Mouse (Mus musculus): ENCODE measurements around the gene Tkfc. TPM values are rescaled to one million over a fixed set of nuclear protein-coding genes. Genes with fewer than 3 reads are reported as not detected.

The Tkfc gene
- polyA plus RNA-seq, 1 experiment from 2014 or later, result 24.5 TPM

GRCm38 (mm10) chr19:10580102-10580501 is 25.4 kb downstream of the Tkfc start:
- H3K4me1 ChIP-seq (ENCODE audit: control insufficient read depth, insufficient read depth, low read length), result peaks cover 5% of the 10 kb centered on the region; the same call in 1 of the 2 replicates

GRCm38 (mm10) chr19:10576690-10577561 is 28.5 kb downstream of the Tkfc start, which contains the start of the genes Cyb561a3 and Tmem138:
Cyb561a3 (plus strand) TSS chr19:10577172.
Tmem138 (minus strand) TSS chr19:10577362.
- Histone ChIP-seq H3K4me2 (ENCODE audit: low read depth, severe bottlenecking) (peak within 1 kb of the TSS; percentile 79), H3K9me3 (ENCODE audit: control insufficient read depth, low read length) (no peaks in the 10 kb centered on the region), H3K4me3 (ENCODE audit: low read depth, low read length) (peak within 1 kb of the TSS; percentile 62), H3K9ac (ENCODE audit: low read length) (peak within 1 kb of the TSS; percentile 76), H3K27me3 (ENCODE audit: control insufficient read depth, insufficient read depth, low read length) (no peaks in the 10 kb centered on the region), H3K27ac (replicated peaks; ENCODE audit: low read depth, low read length) (peak within 1 kb of the TSS; percentile 63), H3K36me3 (ENCODE audit: control insufficient read depth, insufficient read depth, low read length) (peaks cover 4% of the 10 kb centered on the region; the same call in 1 of the 2 replicates), H3K4me1 (ENCODE audit: control insufficient read depth, insufficient read depth, low read length) (peaks cover 5% of the 10 kb centered on the region; the same call in 1 of the 2 replicates)
- WGBS, result under 1% methylated on average over 44 of the region's 44 CpGs
- ATAC-seq (ENCODE audit: insufficient number of reproducible peaks, low FRiP score, low TSS enrichment, low read depth), result peak; percentile 95
- peak; percentile 95 for DNase-seq (ENCODE audit: low spot score)

More at GRCm38 (mm10) chr19:10580102-10580501, 25.4 kb downstream of the Tkfc start:
- Histone ChIP-seq H3K9me3 (ENCODE audit: control insufficient read depth, low read length) (no peaks in the 10 kb centered on the region), H3K9ac (ENCODE audit: low read length) (no peak overlapping the region), H3K27ac (replicated peaks; ENCODE audit: low read depth, low read length) (no peak overlapping the region), H3K4me2 (ENCODE audit: low read depth, severe bottlenecking) (no peak overlapping the region), H3K36me3 (ENCODE audit: control insufficient read depth, insufficient read depth, low read length) (no peaks in the 10 kb centered on the region), H3K4me3 (ENCODE audit: low read depth, low read length) (no peak overlapping the region), H3K27me3 (ENCODE audit: control insufficient read depth, insufficient read depth, low read length) (no peaks in the 10 kb centered on the region)
- WGBS, result 75% methylated on average over 3 of the region's 3 CpGs
- DNase-seq (ENCODE audit: low spot score), result no peak
- no peak for ATAC-seq (ENCODE audit: insufficient number of reproducible peaks, low FRiP score, low TSS enrichment, low read depth)

GRCm38 (mm10) chr19:10569627-10570026 is 35.8 kb downstream of the Tkfc start:
- no peak for DNase-seq (ENCODE audit: low spot score)
- no peak for ATAC-seq (ENCODE audit: insufficient number of reproducible peaks, low FRiP score, low TSS enrichment, low read depth)
- WGBS, result 95% methylated on average over 6 of the region's 6 CpGs
- H3K9ac ChIP-seq (ENCODE audit: low read length), result no peak overlapping the region
- no peak overlapping the region for H3K4me3 ChIP-seq (ENCODE audit: low read depth, low read length)
- H3K27ac ChIP-seq (replicated peaks; ENCODE audit: low read depth, low read length), result no peak overlapping the region
- no peak overlapping the region for H3K4me2 ChIP-seq (ENCODE audit: low read depth, severe bottlenecking)
- H3K4me1 ChIP-seq (ENCODE audit: control insufficient read depth, insufficient read depth, low read length), result no peaks in the 10 kb centered on the region
- peaks cover 2% of the 10 kb centered on the region; the same call in 1 of the 2 replicates for H3K36me3 ChIP-seq (ENCODE audit: control insufficient read depth, insufficient read depth, low read length)
- H3K27me3 ChIP-seq (ENCODE audit: control insufficient read depth, insufficient read depth, low read length), result no peaks in the 10 kb centered on the region
- no peaks in the 10 kb centered on the region for H3K9me3 ChIP-seq (ENCODE audit: control insufficient read depth, low read length)

GRCm38 (mm10) chr19:10565217-10565616 is 40.2 kb downstream of the Tkfc start:
- no peaks in the 10 kb centered on the region for H3K4me1 ChIP-seq (ENCODE audit: control insufficient read depth, insufficient read depth, low read length)
- no peaks in the 10 kb centered on the region for H3K9me3 ChIP-seq (ENCODE audit: control insufficient read depth, low read length)
- no peak overlapping the region for H3K9ac ChIP-seq (ENCODE audit: low read length)
- no peak overlapping the region for H3K27ac ChIP-seq (replicated peaks; ENCODE audit: low read depth, low read length)
- no peak overlapping the region for H3K4me2 ChIP-seq (ENCODE audit: low read depth, severe bottlenecking)
- ATAC-seq (ENCODE audit: insufficient number of reproducible peaks, low FRiP score, low TSS enrichment, low read depth) (no peak), DNase-seq (ENCODE audit: low spot score) (no peak)
- WGBS, result 84% methylated on average over 4 of the region's 4 CpGs
- H3K4me3 ChIP-seq (ENCODE audit: low read depth, low read length), result no peak overlapping the region
- no peaks in the 10 kb centered on the region for H3K36me3 ChIP-seq (ENCODE audit: control insufficient read depth, insufficient read depth, low read length)
- no peaks in the 10 kb centered on the region for H3K27me3 ChIP-seq (ENCODE audit: control insufficient read depth, insufficient read depth, low read length)

GRCm38 (mm10) chr19:10564278-10564677 is 41.2 kb downstream of the Tkfc start:
- H3K27me3 ChIP-seq (ENCODE audit: control insufficient read depth, insufficient read depth, low read length), result no peaks in the 10 kb centered on the region
- no peaks in the 10 kb centered on the region for H3K9me3 ChIP-seq (ENCODE audit: control insufficient read depth, low read length)
- no peak overlapping the region for H3K4me2 ChIP-seq (ENCODE audit: low read depth, severe bottlenecking)
- H3K36me3 ChIP-seq (ENCODE audit: control insufficient read depth, insufficient read depth, low read length), result no peaks in the 10 kb centered on the region
- no peak overlapping the region for H3K9ac ChIP-seq (ENCODE audit: low read length)
- no peaks in the 10 kb centered on the region for H3K4me1 ChIP-seq (ENCODE audit: control insufficient read depth, insufficient read depth, low read length)
- ATAC-seq (ENCODE audit: insufficient number of reproducible peaks, low FRiP score, low TSS enrichment, low read depth), result no peak
- no peak overlapping the region for H3K27ac ChIP-seq (replicated peaks; ENCODE audit: low read depth, low read length)
- 84% methylated on average over 6 of the region's 6 CpGs for WGBS
- DNase-seq (ENCODE audit: low spot score), result no peak
- H3K4me3 ChIP-seq (ENCODE audit: low read depth, low read length), result no peak overlapping the region

- Histone ChIP-seq H3K27ac (replicated peaks; ENCODE audit: low read depth, low read length) (no peak overlapping the region), H3K4me1 (ENCODE audit: control insufficient read depth, insufficient read depth, low read length) (no peaks in the 10 kb centered on the region), H3K36me3 (ENCODE audit: control insufficient read depth, insufficient read depth, low read length) (no peaks in the 10 kb centered on the region), H3K9ac (ENCODE audit: low read length) (no peak overlapping the region), H3K4me2 (ENCODE audit: low read depth, severe bottlenecking) (no peak overlapping the region), H3K4me3 (ENCODE audit: low read depth, low read length) (no peak overlapping the region), H3K27me3 (ENCODE audit: control insufficient read depth, insufficient read depth, low read length) (no peaks in the 10 kb centered on the region), H3K9me3 (ENCODE audit: control insufficient read depth, low read length) (no peaks in the 10 kb centered on the region)
- ATAC-seq (ENCODE audit: insufficient number of reproducible peaks, low FRiP score, low TSS enrichment, low read depth) (no peak), DNase-seq (ENCODE audit: low spot score) (no peak)
- WGBS, result 68% methylated on average over 5 of the region's 5 CpGs
These were observed 43.1 kb downstream of the Tkfc start for GRCm38 (mm10) chr19:10562351-10562750.

GRCm38 (mm10) chr19:10561558-10562314 is 43.7 kb downstream of the Tkfc start:
- no peaks in the 10 kb centered on the region for H3K27me3 ChIP-seq (ENCODE audit: control insufficient read depth, insufficient read depth, low read length)
- no peaks in the 10 kb centered on the region for H3K4me1 ChIP-seq (ENCODE audit: control insufficient read depth, insufficient read depth, low read length)
- no peak overlapping the region for H3K27ac ChIP-seq (replicated peaks; ENCODE audit: low read depth, low read length)
- 65% methylated on average over 6 of the region's 6 CpGs for WGBS
- no peak overlapping the region for H3K4me3 ChIP-seq (ENCODE audit: low read depth, low read length)
- H3K9me3 ChIP-seq (ENCODE audit: control insufficient read depth, low read length), result no peaks in the 10 kb centered on the region
- no peak for ATAC-seq (ENCODE audit: insufficient number of reproducible peaks, low FRiP score, low TSS enrichment, low read depth)
- H3K9ac ChIP-seq (ENCODE audit: low read length), result no peak overlapping the region
- no peaks in the 10 kb centered on the region for H3K36me3 ChIP-seq (ENCODE audit: control insufficient read depth, insufficient read depth, low read length)
- DNase-seq (ENCODE audit: low spot score), result no peak
- no peak overlapping the region for H3K4me2 ChIP-seq (ENCODE audit: low read depth, severe bottlenecking)

GRCm38 (mm10) chr19:10560108-10560507 is 45.3 kb downstream of the Tkfc start:
- Histone ChIP-seq H3K4me2 (ENCODE audit: low read depth, severe bottlenecking) (no peak overlapping the region), H3K36me3 (ENCODE audit: control insufficient read depth, insufficient read depth, low read length) (no peaks in the 10 kb centered on the region), H3K27me3 (ENCODE audit: control insufficient read depth, insufficient read depth, low read length) (no peaks in the 10 kb centered on the region), H3K9ac (ENCODE audit: low read length) (no peak overlapping the region), H3K27ac (replicated peaks; ENCODE audit: low read depth, low read length) (no peak overlapping the region), H3K9me3 (ENCODE audit: control insufficient read depth, low read length) (no peaks in the 10 kb centered on the region), H3K4me1 (ENCODE audit: control insufficient read depth, insufficient read depth, low read length) (peaks cover 3% of the 10 kb centered on the region; the same call in 1 of the 2 replicates), H3K4me3 (ENCODE audit: low read depth, low read length) (no peak overlapping the region)
- DNase-seq (ENCODE audit: low spot score) (no peak), ATAC-seq (ENCODE audit: insufficient number of reproducible peaks, low FRiP score, low TSS enrichment, low read depth) (no peak)
- WGBS, result 29% methylated on average over 5 of the region's 5 CpGs
